Mouse (Mus musculus): ENCODE results near the gene Pex14.

GRCm38 (mm10) chr4:149019456-149019855, 80.2 kb downstream of the Pex14 start:
- no peak for TF ChIP-seq CTCF (IDR thresholded peaks at IDR 0.05; ENCODE audit: borderline replicate concordance, insufficient read depth, low read length)
- no peak for TF ChIP-seq POLR2A (IDR thresholded peaks at IDR 0.05; ENCODE audit: low read depth, low read length)
